Mouse (Mus musculus) G1E (cell line): ENCODE measurements at regions not wholly inside any gene's neighbourhood (a gene's known extent, or its start where the extent isn't known, plus 50 kb on each side); places are given as distances from the start of the nearest gene placed in this dataset.

Experiments
- CTCF ChIP-seq: IDR thresholded peaks from 2 replicates; pipeline ENCODE4 v1.5.1; 2012; ENCODE audit warnings: low read depth, low read length, inconsistent platforms, mixed read lengths
- GATA1 ChIP-seq: IDR thresholded peaks from 2 replicates; pipeline ENCODE4 v1.6.1; 2012; ENCODE audit warnings: borderline replicate concordance, low read length, inconsistent platforms, mixed read lengths
- POLR2AphosphoS5 ChIP-seq: IDR thresholded peaks from 2 replicates; pipeline ENCODE4 v1.6.1; 2012; ENCODE audit warnings: low read depth, low read length, inconsistent platforms; ENCODE audit not compliant: insufficient replicate concordance

- TF ChIP-seq CTCF = no peak
- TF ChIP-seq POLR2AphosphoS5 = no peak
- no peak for TF ChIP-seq GATA1
These were observed 195.4 kb upstream of the Habp2 start for GRCm38 (mm10) chr19:56091581-56091980.
